Mouse (Mus musculus) heart, embryonic 11.5 days (tissue): ENCODE measurements around the gene Cerk. TPM values are rescaled to one million over a fixed set of nuclear protein-coding genes. Genes with fewer than 3 reads are reported as not detected.

Experiments
- ATAC-seq: fragments of 200-750 bp; cut with Nextera tagmentation; replicated peaks from 2 replicates; pipeline ENCODE4 v1.8.0; 2017; ENCODE audit warnings: moderate library complexity; ENCODE audit not compliant: insufficient number of reproducible peaks, low FRiP score, low TSS enrichment
- H3K27ac ChIP-seq: fragments of 300-500 bp; sonication (generic); 2 replicates; pipeline ENCODE4 v1.5.1; 2014; ENCODE audit warnings: mild to moderate bottlenecking, low read depth, low read length
- H3K27me3 ChIP-seq: fragments of 300-500 bp; sonication (generic); 2 replicates; pipeline ENCODE4 v1.6.1; 2014; ENCODE audit warnings: mild to moderate bottlenecking, low read length, mixed read lengths; ENCODE audit not compliant: control insufficient read depth, insufficient read depth
- H3K36me3 ChIP-seq: fragments of 300-500 bp; sonication (generic); 2 replicates; pipeline ENCODE4 v1.6.1; 2014; ENCODE audit warnings: mild to moderate bottlenecking, low read length, moderate library complexity, mixed read lengths; ENCODE audit not compliant: control insufficient read depth, insufficient read depth
- H3K4me1 ChIP-seq: fragments of 300-500 bp; sonication (generic); 2 replicates; pipeline ENCODE4 v1.6.1; 2014; ENCODE audit warnings: low read length; ENCODE audit not compliant: control insufficient read depth, insufficient read depth
- H3K4me2 ChIP-seq: fragments of 300-500 bp; sonication (generic); 2 replicates; pipeline ENCODE4 v1.6.1; 2014; ENCODE audit warnings: mild to moderate bottlenecking, moderate library complexity
- H3K4me3 ChIP-seq: fragments of 300-500 bp; sonication (generic); 2 replicates; pipeline ENCODE4 v1.5.1; 2014; ENCODE audit warnings: low read depth, low read length
- H3K9ac ChIP-seq: fragments of 300-500 bp; sonication (generic); 2 replicates; pipeline ENCODE4 v1.6.1; 2014; ENCODE audit warnings: mild to moderate bottlenecking, low read depth, low read length, moderate library complexity
- H3K9me3 ChIP-seq: fragments of 300-500 bp; sonication (generic); replicated peaks from 2 replicates; pipeline ENCODE4 v1.6.1; 2016; ENCODE audit warnings: low read length; ENCODE audit not compliant: control insufficient read depth
- WGBS: fragments of 180-500 bp; shearing (Covaris S2); extraction: QIAGEN DNeasy Blood & Tissue Kit; methylation state at CpG from one replicate; pipeline ENCODE4 v1.1.7; 2014; ENCODE audit not compliant: insufficient replicate concordance; 5-methylcytosine and 5-hydroxymethylcytosine counted together
- polyA plus RNA-seq: library from polyadenylated mRNA; unstranded; fragments of >200 nt; fragmentation: Nextera tagmentation; extraction: Ambion mirVana; gene quantifications from 2 replicates; pipeline ENCODE4 v1.2.1, GENCODE M21; 2014

The Cerk gene
- polyA plus RNA-seq, 1 experiment from 2014 or later, result 10.1 TPM

- H3K36me3 ChIP-seq, result peaks cover 15% of the 10 kb centered on the region; the same call in 1 of the 2 replicates
- H3K27me3 ChIP-seq, result no peaks in the 10 kb centered on the region
- H3K27ac ChIP-seq, result no peak overlapping the region
- no peak overlapping the region for H3K4me2 ChIP-seq
- H3K4me3 ChIP-seq, result no peak overlapping the region
- ATAC-seq, result no peak
- 85% methylated on average over 12 of the region's 12 CpGs for WGBS
- no peaks in the 10 kb centered on the region for H3K9me3 ChIP-seq
- H3K4me1 ChIP-seq, result no peaks in the 10 kb centered on the region
- no peak overlapping the region for H3K9ac ChIP-seq
Measured at GRCm38 (mm10) chr15:86153481-86153960, 32.4 kb downstream of the Cerk start.

- ATAC-seq, result no peak
- no peak overlapping the region for H3K4me3 ChIP-seq
- 84% methylated on average over 4 of the region's 4 CpGs for WGBS
- H3K27ac ChIP-seq, result no peak overlapping the region
- H3K36me3 ChIP-seq, result peaks cover 9% of the 10 kb centered on the region; the same call in 1 of the 2 replicates
- H3K4me1 ChIP-seq, result no peaks in the 10 kb centered on the region
- no peaks in the 10 kb centered on the region for H3K27me3 ChIP-seq
- H3K4me2 ChIP-seq, result no peak overlapping the region
- H3K9me3 ChIP-seq, result no peaks in the 10 kb centered on the region
- H3K9ac ChIP-seq, result no peak overlapping the region
Measured at GRCm38 (mm10) chr15:86150593-86150992, 35.3 kb downstream of the Cerk start.

GRCm38 (mm10) chr15:86146922-86147321 lies 39.0 kb downstream of the Cerk start:
- Histone ChIP-seq H3K4me1 (no peaks in the 10 kb centered on the region), H3K36me3 (0 out of 2 replicates have a peak, but pooled peaks cover 5% of the 10 kb centered on the region), H3K4me3 (no peak overlapping the region), H3K9ac (no peak overlapping the region), H3K27me3 (no peaks in the 10 kb centered on the region), H3K27ac (no peak overlapping the region), H3K4me2 (no peak overlapping the region), H3K9me3 (no peaks in the 10 kb centered on the region)
- no peak for ATAC-seq
- WGBS, result 86% methylated on average over 8 of the region's 8 CpGs

- Histone ChIP-seq H3K9ac (no peak overlapping the region), H3K4me1 (no peaks in the 10 kb centered on the region), H3K4me3 (no peak overlapping the region), H3K27me3 (no peaks in the 10 kb centered on the region), H3K4me2 (no peak overlapping the region), H3K36me3 (0 out of 2 replicates have a peak, but pooled peaks cover 5% of the 10 kb centered on the region), H3K9me3 (no peaks in the 10 kb centered on the region), H3K27ac (no peak overlapping the region)
- WGBS, result 85% methylated on average over 7 of the region's 7 CpGs
- no peak for ATAC-seq
Measured at GRCm38 (mm10) chr15:86145046-86145445, 40.9 kb downstream of the Cerk start.

- 64% methylated on average over 7 of the region's 7 CpGs for WGBS
- Histone ChIP-seq H3K4me2 (no peak overlapping the region), H3K27ac (no peak overlapping the region), H3K27me3 (no peaks in the 10 kb centered on the region), H3K4me3 (no peak overlapping the region), H3K9ac (no peak overlapping the region), H3K9me3 (no peaks in the 10 kb centered on the region), H3K4me1 (no peaks in the 10 kb centered on the region), H3K36me3 (0 out of 2 replicates have a peak, but pooled peaks cover 5% of the 10 kb centered on the region)
- no peak for ATAC-seq
Measured at GRCm38 (mm10) chr15:86144577-86144976, 41.4 kb downstream of the Cerk start.

GRCm38 (mm10) chr15:86140323-86140722 lies 45.6 kb downstream of the Cerk start:
- Histone ChIP-seq H3K4me3 (no peak overlapping the region), H3K27me3 (no peaks in the 10 kb centered on the region), H3K9ac (no peak overlapping the region), H3K36me3 (no peaks in the 10 kb centered on the region), H3K4me2 (no peak overlapping the region), H3K9me3 (no peaks in the 10 kb centered on the region), H3K27ac (no peak overlapping the region), H3K4me1 (no peaks in the 10 kb centered on the region)
- WGBS, result 29% methylated on average over 10 of the region's 10 CpGs
- ATAC-seq, result no peak

GRCm38 (mm10) chr15:86137638-86138037 lies 48.3 kb downstream of the Cerk start:
- ATAC-seq, result no peak
- Histone ChIP-seq H3K27ac (no peak overlapping the region), H3K4me3 (no peak overlapping the region), H3K4me1 (0 out of 2 replicates have a peak, but pooled peaks cover 2% of the 10 kb centered on the region), H3K9me3 (no peaks in the 10 kb centered on the region), H3K27me3 (no peaks in the 10 kb centered on the region), H3K36me3 (no peaks in the 10 kb centered on the region), H3K9ac (no peak overlapping the region), H3K4me2 (no peak overlapping the region)
- 55% methylated on average over 4 of the region's 4 CpGs for WGBS

GRCm38 (mm10) chr15:86134941-86135783 lies 50.8 kb downstream of the Cerk start:
- Histone ChIP-seq H3K9me3 (no peaks in the 10 kb centered on the region), H3K27ac (no peak overlapping the region), H3K4me3 (no peak overlapping the region), H3K4me1 (0 out of 2 replicates have a peak, but pooled peaks cover 2% of the 10 kb centered on the region), H3K36me3 (no peaks in the 10 kb centered on the region), H3K4me2 (no peak overlapping the region), H3K27me3 (no peaks in the 10 kb centered on the region), H3K9ac (no peak overlapping the region)
- ATAC-seq, result no peak
- 37% methylated on average over 18 of the region's 18 CpGs for WGBS
